Mouse (Mus musculus): Measurements from ENCODE around the gene Gm20683. TPM values are rescaled to one million over a fixed set of nuclear protein-coding genes. Genes with fewer than 3 reads are reported as not detected.
"Not testable (repeated sequence)": the region's sequence is repeated elsewhere in the genome, so short reads cannot be mapped to it uniquely, and the experiment has no call there.

Gm20683 gene
- total RNA-seq, 2 experiments from 2014 or later: 18.6 to 19.2 TPM

DNA sequence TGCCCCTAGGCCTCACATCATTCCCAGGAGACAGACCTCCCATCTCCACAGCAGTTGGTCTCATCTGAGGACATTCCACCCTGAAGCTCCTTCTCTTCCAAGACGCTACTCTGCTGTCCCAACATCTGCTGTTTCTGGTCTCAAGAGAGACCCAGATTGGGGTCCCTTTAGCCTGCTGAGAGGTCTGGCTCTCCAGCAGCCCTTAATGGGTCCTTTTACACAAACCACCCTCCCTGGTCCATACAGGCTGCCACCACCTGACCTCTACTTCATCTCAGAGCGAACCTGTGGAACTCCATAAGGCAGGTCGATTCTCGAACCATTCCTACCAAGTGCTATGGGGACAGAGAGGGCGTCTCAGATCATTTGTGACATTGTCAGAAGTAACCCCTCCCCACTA is 33.5 kb downstream of the Gm20683 start:
- intact Hi-C loops (cut with DNase I): no loop called here
- DNase-seq: no peak

DNA sequence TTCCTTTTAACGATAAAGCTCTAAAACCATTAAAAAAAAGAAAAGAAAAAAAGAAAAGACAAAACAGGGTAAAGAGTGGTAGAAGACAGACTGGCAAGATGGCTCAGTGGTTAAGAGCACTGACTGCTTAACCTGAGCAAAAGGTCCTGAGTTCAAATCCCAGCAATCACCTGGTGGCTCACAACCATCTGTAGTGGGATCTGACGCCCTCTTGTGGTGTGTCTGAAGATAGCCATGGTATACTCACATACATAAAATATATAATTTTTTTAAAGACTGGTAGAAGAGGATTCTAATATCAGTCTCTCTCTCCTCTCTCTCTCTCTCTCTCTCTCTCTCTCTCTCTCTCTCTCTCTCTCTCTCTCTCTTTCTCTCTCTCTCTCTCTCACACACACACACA is 34.1 kb downstream of the Gm20683 start:
- intact Hi-C loops (cut with DNase I); DNase-seq: not testable (repeated sequence)

DNA sequence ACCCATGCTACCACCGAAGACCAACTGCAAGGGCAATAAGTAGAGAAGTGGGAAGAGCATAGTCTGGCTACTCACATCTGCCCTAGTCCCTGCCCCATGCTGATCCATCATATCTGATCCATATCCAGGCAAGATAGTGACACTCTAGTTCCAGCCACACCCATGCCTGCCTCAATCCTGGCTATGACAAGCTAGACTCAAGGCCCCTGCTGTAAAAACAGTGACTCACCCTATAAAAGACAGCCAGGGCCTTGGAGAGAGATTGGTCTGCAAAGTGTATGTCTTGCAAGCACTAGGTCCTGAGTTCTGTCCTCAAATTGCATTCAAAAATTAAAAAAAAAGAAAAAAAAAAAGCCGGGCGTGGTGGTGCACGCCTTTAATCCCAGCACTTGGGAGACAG is 35.1 kb downstream of the Gm20683 start:
- intact Hi-C loops (cut with DNase I): no loop called here
- DNase-seq: no peak

DNA sequence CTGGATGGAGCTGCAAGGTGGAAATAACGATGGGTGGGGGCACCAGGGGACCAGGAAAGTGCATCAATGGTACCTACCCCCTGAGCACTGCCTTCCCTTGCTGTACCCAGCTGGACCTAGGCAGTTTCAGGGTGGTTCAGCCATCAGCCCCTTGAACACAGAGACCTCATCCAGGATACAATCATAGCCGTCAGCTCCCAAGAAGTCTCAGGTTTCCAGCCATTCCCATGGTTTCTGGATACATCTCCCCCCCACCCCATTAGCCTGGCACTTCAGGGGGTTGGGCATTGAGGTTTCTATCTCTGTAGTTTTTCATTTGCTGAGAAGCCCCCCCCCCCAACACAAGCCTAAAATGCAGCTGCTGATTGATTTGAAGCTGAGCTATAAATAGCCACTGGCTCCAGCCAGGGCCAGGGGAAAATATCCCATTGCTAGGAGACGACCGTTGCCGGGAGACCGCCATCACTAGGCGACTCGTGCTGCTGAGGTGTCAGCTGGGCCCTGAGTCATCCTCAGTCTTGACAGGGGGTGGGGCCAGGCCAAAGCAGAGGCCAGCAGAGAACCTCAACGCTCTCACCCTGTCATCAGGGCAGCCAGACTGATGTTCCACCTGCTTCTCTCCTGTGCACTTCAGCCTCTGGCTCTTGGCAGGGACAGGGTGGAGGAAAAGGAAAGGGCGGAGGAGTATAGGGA is 38.6 kb downstream of the Gm20683 start:
- intact Hi-C loops (cut with DNase I): loop anchor here (5.0 kb wide), 1 partner anchor 71 kb away; no protein-coding TSS in a partner anchor
- DNase-seq: no peak

GRCm38 (mm10) chr17:25801029-25801428 is 40.5 kb downstream of the Gm20683 start:
- intact Hi-C loops (cut with DNase I): loop anchor here (1.0 to 5.0 kb wide), 2 partner anchors 28 to 69 kb away; partner anchors contain the start of gene Narfl
- DNase-seq: peak in 1 of 2 experiments; percentile 49

DNA sequence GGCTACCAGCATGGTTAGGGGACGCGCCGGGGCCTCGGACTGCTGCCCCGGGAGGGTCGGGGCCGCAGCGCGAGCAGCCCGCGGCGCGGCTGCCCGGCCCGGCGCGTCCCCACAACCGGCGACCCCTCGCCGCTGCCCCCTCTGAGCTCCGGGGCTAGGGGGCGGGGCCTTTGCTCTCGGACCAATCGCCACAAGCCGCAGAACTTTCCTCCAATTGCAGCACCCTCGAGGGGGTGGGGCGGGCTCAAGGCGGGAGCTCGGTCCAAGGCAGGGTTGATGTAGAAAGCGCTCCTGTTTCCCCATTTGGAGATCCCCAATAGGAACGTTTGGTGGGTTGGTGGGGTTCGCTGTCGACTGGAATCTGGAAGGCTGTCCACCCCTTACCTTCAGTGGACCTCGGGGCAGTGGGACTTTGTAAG is 44.6 kb downstream of the Gm20683 start, which contains the start of gene Metrn:
Metrn (minus strand) TSS at position 186 of the 419 bp plus-strand sequence.
- peak; percentile 76 to 86 for DNase-seq
- intact Hi-C loops (cut with DNase I): loop anchor here (2.0 kb wide), 1 partner anchor 22 kb away; no protein-coding TSS in a partner anchor

DNA sequence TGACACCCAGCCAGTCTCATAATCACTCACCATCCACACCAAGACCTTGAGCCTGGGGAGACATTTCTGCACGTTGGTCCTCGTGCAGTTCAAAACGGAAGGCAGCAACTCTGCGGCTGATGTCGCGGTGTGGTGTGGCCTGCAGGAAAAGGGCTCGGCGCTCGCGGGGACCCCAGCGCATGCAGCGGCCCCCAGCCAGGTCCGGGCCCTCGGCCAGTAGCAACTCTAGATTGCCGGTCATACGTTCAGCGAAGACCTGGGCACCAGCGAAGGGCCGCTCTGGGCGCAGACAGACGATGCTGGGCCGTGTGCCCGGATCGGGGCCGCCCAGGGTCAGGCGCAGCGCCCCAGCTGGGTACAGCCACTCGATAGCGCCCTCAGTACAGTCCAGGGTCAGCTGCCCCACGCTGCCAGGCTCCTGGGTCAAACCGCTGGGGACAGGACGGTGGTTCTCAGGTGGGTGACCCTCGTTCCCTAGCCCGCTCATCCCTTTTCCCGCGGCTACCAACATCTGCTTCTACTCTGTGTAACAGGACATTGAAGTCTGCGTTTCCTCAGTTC is 45.3 kb downstream of the Gm20683 start:
- intact Hi-C loops (cut with DNase I): loop anchor here (2.0 kb wide), 1 partner anchor 21 kb away; no protein-coding TSS in a partner anchor

DNA sequence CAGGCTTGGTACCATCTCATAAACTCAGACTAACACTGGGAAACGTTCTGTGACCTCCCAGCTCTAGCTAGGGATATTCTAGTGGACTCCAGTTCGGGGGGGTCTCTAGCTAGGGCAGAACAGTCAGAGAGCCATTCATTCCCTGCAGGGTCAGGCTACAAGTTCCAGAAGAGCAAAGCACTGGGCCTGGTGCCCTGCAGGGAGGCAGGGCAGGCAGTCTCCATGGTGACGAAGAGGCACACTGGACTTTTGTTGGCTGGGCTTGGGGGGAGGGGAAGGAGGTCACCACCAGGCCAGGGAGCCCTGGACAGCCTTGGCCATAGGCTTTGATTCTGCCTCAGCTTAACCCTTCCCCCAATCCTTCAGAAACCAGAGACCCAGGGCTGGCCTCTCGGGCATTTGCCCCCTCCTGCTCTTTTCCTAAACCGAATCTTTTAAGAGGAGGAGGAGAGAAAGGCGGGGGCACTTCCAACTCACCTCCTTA is 45.9 kb downstream of the Gm20683 start, which contains the start of gene AC134908.4:
AC134908.4 (minus strand) TSS at position 51 of the 484 bp plus-strand sequence.
- DNase-seq: no peak
- intact Hi-C loops (cut with DNase I): loop anchor here (2.0 kb wide), 1 partner anchor 21 kb away; no protein-coding TSS in a partner anchor

More for the DNA sequence above, 45.3 kb downstream of the Gm20683 start:
- peak; percentile 50 to 56 for DNase-seq

GRCm38 (mm10) chr17:25794998-25795397 is 46.6 kb downstream of the Gm20683 start:
- DNase-seq: no peak
- intact Hi-C loops (cut with DNase I): no loop called here

GRCm38 (mm10) chr17:25794197-25794596 is 47.4 kb downstream of the Gm20683 start:
- intact Hi-C loops (cut with DNase I): no loop called here

GRCm38 (mm10) chr17:25792615-25793014 is 48.9 kb downstream of the Gm20683 start, which contains the start of gene Fam173a:
TSS of gene Fam173a (minus strand) at chr17:25792901.
- peak in 1 of 2 experiments; percentile 66 for DNase-seq
- intact Hi-C loops (cut with DNase I): no loop called here

More at GRCm38 (mm10) chr17:25794197-25794596, 47.4 kb downstream of the Gm20683 start:
- no peak for DNase-seq

- intact Hi-C loops (cut with DNase I): no loop called here
These were observed 49.6 kb downstream of the Gm20683 start for GRCm38 (mm10) chr17:25791843-25792527.

GRCm38 (mm10) chr17:25791320-25791842 is 50.2 kb downstream of the Gm20683 start:
- intact Hi-C loops (cut with DNase I): no loop called here
- no peak for DNase-seq

More at GRCm38 (mm10) chr17:25791843-25792527, 49.6 kb downstream of the Gm20683 start:
- DNase-seq: peak; percentile 77 to 88

DNA sequence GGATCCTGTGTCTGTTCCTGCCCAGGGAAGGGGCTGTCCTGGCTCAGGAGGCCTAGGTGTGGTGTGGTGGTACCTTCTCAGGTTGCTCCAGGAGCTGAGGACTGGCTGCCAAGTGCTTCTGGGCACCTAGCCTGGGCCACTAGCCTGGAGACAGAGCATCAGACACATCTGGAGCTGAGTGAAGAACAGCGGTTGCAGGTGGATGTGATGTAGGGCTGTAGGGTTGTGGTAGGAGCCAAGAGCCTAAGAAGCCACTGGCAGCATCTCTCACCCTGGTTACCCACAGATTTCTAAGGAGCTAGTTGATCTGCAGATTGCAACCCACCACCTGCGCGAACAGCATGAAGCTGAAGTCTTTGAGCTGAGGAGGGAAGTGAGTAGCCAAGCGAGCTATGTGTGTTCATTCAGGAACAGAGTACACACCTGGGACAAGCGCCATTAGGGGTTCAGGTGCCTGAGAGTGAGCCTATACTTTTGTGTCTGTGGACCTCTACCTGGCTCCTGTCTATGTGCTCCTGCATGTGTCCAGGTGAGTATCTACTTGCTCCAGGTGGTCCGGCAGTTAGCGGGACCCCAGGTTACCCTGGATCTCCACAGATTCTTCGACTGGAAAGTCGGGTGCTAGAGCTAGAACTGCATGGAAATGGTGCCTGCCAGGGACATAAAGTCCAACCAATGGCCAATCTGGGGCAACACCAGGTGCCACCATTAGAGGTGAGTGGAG is 54.6 kb downstream of the Gm20683 start:
- no peak for DNase-seq
- intact Hi-C loops (cut with DNase I): no loop called here

GRCm38 (mm10) chr17:25786280-25786679 is 55.3 kb downstream of the Gm20683 start, which contains the start of gene Ccdc78:
TSS of gene Ccdc78 (plus strand) at chr17:25786580.
- intact Hi-C loops (cut with DNase I): no loop called here

DNA sequence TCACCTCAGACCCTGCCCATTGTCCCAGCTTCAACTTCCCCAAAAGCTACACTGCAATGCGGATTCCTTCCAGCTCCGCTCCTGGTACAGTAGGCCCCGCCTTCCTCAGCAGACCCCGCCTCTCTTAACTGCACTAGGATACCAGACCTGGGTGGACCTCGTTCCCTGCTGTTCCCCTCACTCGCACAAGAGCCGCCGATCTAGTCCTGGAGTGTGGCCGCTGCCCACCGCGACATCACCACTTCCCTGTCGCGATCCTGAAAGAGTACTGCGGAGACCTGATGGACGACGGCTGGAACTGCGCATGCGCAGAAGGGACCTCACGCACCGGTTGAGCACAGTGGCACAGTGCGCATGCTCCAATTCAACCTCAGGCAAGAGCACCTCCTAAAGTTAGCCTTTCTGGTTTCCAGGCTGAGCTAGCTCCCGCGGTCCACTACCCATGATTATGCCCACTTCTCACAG is 56.2 kb downstream of the Gm20683 start, which contains the start of gene Haghl:
Haghl (minus strand) TSS at position 393 of the 465 bp plus-strand sequence.
- peak; percentile 92 to 97 for DNase-seq
- intact Hi-C loops (cut with DNase I): no loop called here

More at GRCm38 (mm10) chr17:25786280-25786679, 55.3 kb downstream of the Gm20683 start, which contains the start of gene Ccdc78:
- DNase-seq: no peak

All from gastrocnemius, postnatal 36 days (tissue).